Mouse (Mus musculus) hindbrain, postnatal 0 days (tissue): Measurements from ENCODE around the gene Ears2. TPM values are rescaled to one million over a fixed set of nuclear protein-coding genes. Genes with fewer than 3 reads are reported as not detected.

Experiments
- ATAC-seq: fragments of 200-750 bp; cut with Nextera tagmentation; 2 replicates; pipeline ENCODE4 v1.8.0; 2017; ENCODE audit warnings: mild to moderate bottlenecking, moderate TSS enrichment, moderate library complexity
- DNase-seq: peaks from one replicate; pipeline ENCODE4 v3.0.0-alpha.2; 2015; ENCODE audit warnings: low spot score
- H3K27ac ChIP-seq: fragments of 300-500 bp; sonication (generic); 2 replicates; pipeline ENCODE4 v1.5.1; 2014; ENCODE audit warnings: mild to moderate bottlenecking
- H3K27me3 ChIP-seq: fragments of 300-500 bp; sonication (generic); 2 replicates; pipeline ENCODE4 v1.6.1; 2014; ENCODE audit warnings: low read length, mixed read lengths; ENCODE audit not compliant: insufficient read depth
- H3K36me3 ChIP-seq: fragments of 300-500 bp; sonication (generic); 2 replicates; pipeline ENCODE4 v1.6.1; 2014; ENCODE audit warnings: low read length, mixed read lengths; ENCODE audit not compliant: insufficient read depth
- H3K4me1 ChIP-seq: fragments of 300-500 bp; sonication (generic); 2 replicates; pipeline ENCODE4 v1.6.1; 2014; ENCODE audit warnings: antibody characterized with exemption, low read length, mixed read lengths; ENCODE audit not compliant: insufficient read depth
- H3K4me2 ChIP-seq: fragments of 300-500 bp; sonication (generic); 2 replicates; pipeline ENCODE4 v1.6.1; 2014; ENCODE audit warnings: low read depth, mild to moderate bottlenecking, low read length, moderate library complexity, mixed read lengths
- H3K4me3 ChIP-seq: fragments of 300-500 bp; sonication (generic); 2 replicates; pipeline ENCODE4 v1.5.1; 2014; ENCODE audit warnings: low read length
- H3K9ac ChIP-seq: fragments of 300-500 bp; sonication (generic); replicated peaks from 2 replicates; pipeline ENCODE4 v1.6.1; 2014; ENCODE audit warnings: mild to moderate bottlenecking, low read length, moderate library complexity, mixed read lengths
- H3K9me3 ChIP-seq: fragments of 300-500 bp; sonication (generic); 2 replicates; pipeline ENCODE4 v1.6.1; 2016; ENCODE audit warnings: low read length, mixed read lengths
- CTCF ChIP-seq: IDR thresholded peaks from 2 replicates; pipeline ENCODE4 v1.5.1; 2016; ENCODE audit warnings: antibody characterized with exemption, control low read depth, low read depth
- WGBS: fragments of 180-500 bp; shearing (Covaris S2); extraction: QIAGEN DNeasy Blood & Tissue Kit; methylation state at CpG from one replicate; pipeline ENCODE4 v1.1.7; 2014; 5-methylcytosine and 5-hydroxymethylcytosine counted together
- polyA plus RNA-seq: library from polyadenylated mRNA; unstranded; fragments of >200 nt; fragmentation: Nextera tagmentation; extraction: Ambion mirVana; gene quantifications from 2 replicates; pipeline ENCODE4 v1.2.1, GENCODE M21; 2015
- total RNA-seq: library from RNA; depleted of rRNA; stranded (reverse); fragments of >200 nt; gene quantifications from 2 replicates; pipeline ENCODE4 v1.2.3, GENCODE M21; 2014

The Ears2 gene
- total and polyA plus RNA-seq, 2 experiments from 2014 or later, result 7.9 to 14.5 TPM

- no peak for ATAC-seq
- Histone ChIP-seq H3K9ac (no peak overlapping the region), H3K36me3 (peaks cover 48% of the 10 kb centered on the region), H3K4me3 (no peak overlapping the region), H3K4me1 (no peaks in the 10 kb centered on the region), H3K9me3 (no peaks in the 10 kb centered on the region), H3K27me3 (no peaks in the 10 kb centered on the region), H3K4me2 (no peak overlapping the region), H3K27ac (no peak overlapping the region)
- 94% methylated on average over 2 of the region's 2 CpGs for WGBS
- TF ChIP-seq CTCF, result no peak
- DNase-seq, result no peak
Measured at GRCm38 (mm10) chr7:122094564-122095330, 27.7 kb upstream of the Ears2 start.

- Histone ChIP-seq H3K27ac (no peak overlapping the region), H3K9ac (no peak overlapping the region), H3K36me3 (peaks cover 52% of the 10 kb centered on the region), H3K4me3 (no peak overlapping the region), H3K9me3 (no peaks in the 10 kb centered on the region), H3K27me3 (no peaks in the 10 kb centered on the region), H3K4me2 (no peak overlapping the region), H3K4me1 (no peaks in the 10 kb centered on the region)
- WGBS, result 91% methylated on average over 11 of the region's 11 CpGs
- no peak for DNase-seq
- TF ChIP-seq CTCF, result no peak
- no peak for ATAC-seq
Measured at GRCm38 (mm10) chr7:122087195-122087982, 20.3 kb upstream of the Ears2 start.

DNA sequence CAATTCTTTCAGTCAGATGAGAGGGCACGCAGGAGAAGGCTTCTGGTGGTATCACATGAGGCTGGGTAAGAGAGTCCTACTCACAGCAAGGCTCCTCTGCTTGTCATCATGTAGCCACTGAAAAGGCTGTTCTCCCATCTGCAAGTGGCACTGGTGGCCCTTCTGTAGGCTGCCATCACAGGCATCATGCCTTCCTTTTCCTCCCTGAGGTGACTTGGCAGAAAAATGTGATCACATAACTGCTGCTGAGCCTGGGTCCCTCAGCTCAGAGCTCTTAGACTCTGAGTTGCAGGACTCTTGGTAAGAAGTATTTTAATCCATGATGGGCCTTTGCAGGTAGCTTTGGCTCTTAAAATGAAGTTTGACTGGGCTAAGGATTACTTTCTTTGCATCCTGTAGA, 14.0 kb upstream of the Ears2 start:
- H3K4me2 ChIP-seq, result no peak overlapping the region
- H3K27me3 ChIP-seq, result no peaks in the 10 kb centered on the region
- 97% methylated on average over 1 of the region's 1 CpGs for WGBS
- peaks cover 43% of the 10 kb centered on the region for H3K36me3 ChIP-seq
- H3K9ac ChIP-seq, result no peak overlapping the region
- no peaks in the 10 kb centered on the region for H3K4me1 ChIP-seq
- no peak overlapping the region for H3K4me3 ChIP-seq
- TF ChIP-seq CTCF, result no peak
- ATAC-seq, result no peak
- H3K27ac ChIP-seq, result no peak overlapping the region
- DNase-seq, result no peak
- no peaks in the 10 kb centered on the region for H3K9me3 ChIP-seq

DNA sequence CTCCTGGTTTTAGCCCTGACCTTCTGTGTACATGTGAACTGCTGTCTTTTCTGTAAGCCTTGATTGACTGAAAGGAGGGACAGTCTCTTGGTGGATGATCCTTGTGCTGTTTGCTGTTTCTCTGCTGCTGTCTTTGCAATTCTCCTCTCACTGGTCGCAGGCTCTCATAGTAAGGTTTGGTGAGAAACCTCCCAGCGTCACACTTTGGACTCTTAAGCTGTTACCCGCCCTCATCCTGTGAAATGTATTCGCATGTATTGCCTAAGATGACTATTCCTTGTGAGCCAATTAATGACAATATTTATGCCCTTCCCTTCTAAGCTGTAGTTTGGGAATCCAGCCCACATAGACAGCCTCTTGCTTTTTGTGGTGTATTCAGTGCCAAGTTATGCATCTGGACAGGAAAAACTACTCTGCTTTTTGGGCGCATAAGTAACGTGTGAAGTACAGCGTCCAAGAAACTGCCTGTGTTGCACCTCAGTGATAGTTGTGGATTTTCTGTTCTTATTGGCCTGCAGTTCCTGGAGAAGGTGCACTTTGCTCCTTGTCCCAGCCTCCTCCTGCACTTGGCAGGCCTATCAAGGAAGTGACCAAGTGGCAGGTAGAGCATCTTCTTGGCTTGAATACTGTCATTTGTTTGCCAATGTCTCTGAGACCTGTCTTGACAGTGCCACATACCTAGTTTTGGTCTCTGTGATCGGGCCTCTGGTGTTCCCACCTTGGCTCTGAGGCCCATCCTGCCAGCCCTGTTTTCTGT, 12.9 kb upstream of the Ears2 start:
- peaks cover 53% of the 10 kb centered on the region for H3K36me3 ChIP-seq
- 95% methylated on average over 8 of the region's 8 CpGs for WGBS
- no peak for TF ChIP-seq CTCF
- H3K27ac ChIP-seq, result no peak overlapping the region
- no peak overlapping the region for H3K4me2 ChIP-seq
- H3K9ac ChIP-seq, result no peak overlapping the region
- H3K9me3 ChIP-seq, result no peaks in the 10 kb centered on the region
- H3K4me1 ChIP-seq, result no peaks in the 10 kb centered on the region
- H3K27me3 ChIP-seq, result no peaks in the 10 kb centered on the region
- no peak overlapping the region for H3K4me3 ChIP-seq
- ATAC-seq (no peak), DNase-seq (no peak)

DNA sequence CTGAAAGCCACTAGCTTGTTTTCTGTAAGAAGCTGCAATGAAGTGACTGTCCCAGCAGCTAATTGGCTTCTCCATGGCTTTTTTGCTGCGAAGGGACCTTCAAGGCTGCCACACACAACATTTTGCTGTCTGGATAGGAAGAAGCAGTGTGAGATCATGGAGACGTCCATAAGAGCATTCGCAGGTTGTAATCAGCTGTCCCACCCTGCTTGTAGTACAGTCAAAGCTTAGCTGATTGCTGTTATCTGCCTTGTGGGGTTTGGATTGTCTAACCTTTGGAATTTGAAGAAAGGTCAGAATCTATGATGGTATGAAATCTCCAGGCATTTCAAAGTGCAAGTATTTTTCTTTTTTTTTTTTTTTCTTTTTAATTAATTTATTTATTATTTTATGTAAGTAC, 7.3 kb upstream of the Ears2 start:
- no peak for TF ChIP-seq CTCF
- no peak overlapping the region for H3K27ac ChIP-seq
- WGBS, result 87% methylated on average over 3 of the region's 3 CpGs
- H3K9ac ChIP-seq, result no peak overlapping the region
- 0 out of 2 replicates have a peak, but pooled peaks cover 2% of the 10 kb centered on the region for H3K4me1 ChIP-seq
- H3K4me2 ChIP-seq, result no peak overlapping the region
- no peak for ATAC-seq
- no peaks in the 10 kb centered on the region for H3K27me3 ChIP-seq
- H3K9me3 ChIP-seq, result no peaks in the 10 kb centered on the region
- DNase-seq, result no peak
- H3K36me3 ChIP-seq, result peaks cover 73% of the 10 kb centered on the region
- H3K4me3 ChIP-seq, result no peak overlapping the region

DNA sequence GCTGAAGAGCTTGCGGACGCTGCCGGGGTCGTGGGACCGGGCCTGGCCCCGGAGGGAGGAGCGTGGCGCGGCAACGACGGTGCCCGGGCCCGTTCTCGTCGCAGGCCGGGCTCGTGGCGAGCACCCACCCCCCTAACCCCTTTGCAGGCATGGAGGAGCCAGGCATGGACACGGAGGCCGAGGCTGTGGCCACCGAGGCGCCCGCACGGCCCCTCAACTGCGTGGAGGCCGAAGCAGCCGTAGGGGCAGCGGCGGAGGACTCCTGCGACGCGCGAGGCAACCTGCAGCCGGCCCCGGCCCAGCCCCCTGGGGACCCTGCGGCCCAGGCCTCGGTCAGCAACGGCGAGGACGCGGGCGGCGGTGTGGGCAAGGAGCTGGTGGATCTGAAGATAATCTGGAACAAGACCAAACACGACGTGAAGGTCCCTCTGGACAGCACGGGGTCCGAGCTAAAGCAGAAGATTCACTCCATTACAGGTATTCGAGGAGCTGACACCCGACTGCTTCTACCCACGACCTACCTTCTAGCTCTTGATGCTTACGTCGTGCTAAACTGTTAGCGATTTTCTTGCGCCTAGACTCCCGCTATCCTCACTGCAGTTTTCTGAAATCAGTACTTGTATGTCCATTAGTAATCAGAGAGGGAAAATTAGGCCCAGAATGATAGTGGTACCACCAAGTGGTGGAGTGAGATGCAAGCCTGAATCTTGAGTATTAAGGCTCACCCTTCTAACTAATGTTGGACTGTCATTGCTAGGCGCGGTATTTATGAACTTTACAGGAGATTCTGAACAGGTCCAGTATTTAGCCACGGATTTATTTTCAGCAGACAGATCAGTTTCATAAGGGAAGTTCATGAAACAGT, 686 bp upstream of the Ears2 start:
- peak; percentile 30 for DNase-seq
- H3K9ac ChIP-seq, result peak overlapping the region; percentile 96
- peak overlapping the region; percentile 100 for H3K4me3 ChIP-seq
- 1% methylated on average over 58 of the region's 58 CpGs for WGBS
- H3K36me3 ChIP-seq, result peaks cover 17% of the 10 kb centered on the region
- peak; percentile 46 for TF ChIP-seq CTCF
- peak overlapping the region; percentile 82 for H3K4me2 ChIP-seq
- no peaks in the 10 kb centered on the region for H3K9me3 ChIP-seq
- peak overlapping the region; percentile 93 for H3K27ac ChIP-seq
- peak; percentile 31; the same call in 1 of the 2 replicates for ATAC-seq
- H3K4me1 ChIP-seq, result peaks cover 11% of the 10 kb centered on the region
- no peaks in the 10 kb centered on the region for H3K27me3 ChIP-seq
